Mouse (Mus musculus) urinary bladder, postnatal 4 days (tissue): Measurements from ENCODE around the gene Msln.

Source experiments
- DNase-seq, 2 experiments: peaks; one replicate each; pipeline ENCODE4 v3.0.0; 2021 to 2022; ENCODE audit warnings: low spot score in 2 of 2

Msln gene

GRCm38 (mm10) chr17:25754241-25754640 is at the start of gene Msln:
Gene Msln (minus strand): TSS chr17:25754378.
- DNase-seq, result no peak

GRCm38 (mm10) chr17:25802825-25803517 is 48.8 kb upstream of the Msln start:
- no peak for DNase-seq

- no peak for DNase-seq
Observed at GRCm38 (mm10) chr17:25801029-25801428, 46.9 kb upstream of the Msln start.

- peak; percentile 82 to 91 for DNase-seq
Observed at GRCm38 (mm10) chr17:25796951-25797369, 42.8 kb upstream of the Msln start, which contains the start of gene Metrn. Gene Metrn (minus strand): TSS chr17:25797136.

- DNase-seq, result no peak
Observed at GRCm38 (mm10) chr17:25796211-25796771, 42.1 kb upstream of the Msln start.

GRCm38 (mm10) chr17:25795609-25796092 is 41.5 kb upstream of the Msln start, which contains the start of gene AC134908.4:
Gene AC134908.4 (minus strand): TSS chr17:25795659.
- DNase-seq, result no peak

- no peak for DNase-seq
Observed at GRCm38 (mm10) chr17:25794998-25795397, 40.8 kb upstream of the Msln start.

GRCm38 (mm10) chr17:25794197-25794596 is 40.0 kb upstream of the Msln start:
- DNase-seq, result no peak

GRCm38 (mm10) chr17:25792615-25793014 is 38.4 kb upstream of the Msln start, which contains the start of gene Fam173a:
Gene Fam173a (minus strand): TSS chr17:25792901.
- peak; percentile 78 to 79 for DNase-seq

GRCm38 (mm10) chr17:25791843-25792527 is 37.8 kb upstream of the Msln start:
- peak; percentile 84 to 90 for DNase-seq

- DNase-seq, result no peak
Observed at GRCm38 (mm10) chr17:25791320-25791842, 37.2 kb upstream of the Msln start.

- no peak for DNase-seq
Observed at GRCm38 (mm10) chr17:25786781-25787504, 32.8 kb upstream of the Msln start.

GRCm38 (mm10) chr17:25786280-25786679 is 32.1 kb upstream of the Msln start, which contains the start of gene Ccdc78:
Gene Ccdc78 (plus strand): TSS chr17:25786580.
- no peak for DNase-seq

- peak; percentile 90 to 95 for DNase-seq
Observed at GRCm38 (mm10) chr17:25785281-25785745, 31.1 kb upstream of the Msln start, which contains the start of gene Haghl. Gene Haghl (minus strand): TSS chr17:25785673.

GRCm38 (mm10) chr17:25783861-25784574 is 29.8 kb upstream of the Msln start:
- no peak for DNase-seq

GRCm38 (mm10) chr17:25783086-25783485 is 28.9 kb upstream of the Msln start:
- no peak for DNase-seq

- DNase-seq, result no peak
Observed at GRCm38 (mm10) chr17:25781339-25781738, 27.2 kb upstream of the Msln start.

GRCm38 (mm10) chr17:25777948-25778347 is 23.8 kb upstream of the Msln start:
- no peak for DNase-seq

- no peak for DNase-seq
Observed at GRCm38 (mm10) chr17:25775318-25776062, 21.3 kb upstream of the Msln start.
